Mouse (Mus musculus): ENCODE results near the gene Mif4gd.
A peak's percentile ranks its signal among the peaks of the same experiment; 100 is the strongest.

The Mif4gd gene

GRCm38 (mm10) chr11:115613138-115613945, 573 bp upstream of the Mif4gd start:
- peak; percentile 73 for DNase-seq (ENCODE audit: low read depth)

GRCm38 (mm10) chr11:115612059-115612409, 735 bp downstream of the Mif4gd start:
- DNase-seq (ENCODE audit: low read depth), result peak; percentile 71

GRCm38 (mm10) chr11:115611173-115611572, 1.6 kb downstream of the Mif4gd start:
- DNase-seq (ENCODE audit: low read depth), result no peak

- DNase-seq (ENCODE audit: low read depth), result no peak
Observed at GRCm38 (mm10) chr11:115609576-115609975, 3.2 kb downstream of the Mif4gd start.

- DNase-seq (ENCODE audit: low read depth), result no peak
Observed at GRCm38 (mm10) chr11:115608421-115609399, 4.1 kb downstream of the Mif4gd start.

GRCm38 (mm10) chr11:115606733-115607132, 6.0 kb downstream of the Mif4gd start:
- DNase-seq (ENCODE audit: low read depth), result no peak

- peak; percentile 45 for DNase-seq (ENCODE audit: low read depth)
Observed at GRCm38 (mm10) chr11:115604304-115604696, 8.5 kb downstream of the Mif4gd start.

- DNase-seq (ENCODE audit: low read depth), result peak; percentile 89
Observed at GRCm38 (mm10) chr11:115603476-115604303, 9.1 kb downstream of the Mif4gd start, which contains the start of the genes Mrps7 and Gga3. TSS of gene Mrps7 (plus strand) at chr11:115603925. TSS of gene Gga3 (minus strand) at chr11:115604051.

GRCm38 (mm10) chr11:115603128-115603475, 9.7 kb downstream of the Mif4gd start:
- peak; percentile 41 for DNase-seq (ENCODE audit: low read depth)

GRCm38 (mm10) chr11:115601174-115601573, 11.6 kb downstream of the Mif4gd start:
- DNase-seq (ENCODE audit: low read depth), result peak; percentile 52

GRCm38 (mm10) chr11:115600743-115601142, 12.0 kb downstream of the Mif4gd start:
- no peak for DNase-seq (ENCODE audit: low read depth)

- DNase-seq (ENCODE audit: low read depth), result no peak
Observed at GRCm38 (mm10) chr11:115599722-115600121, 13.0 kb downstream of the Mif4gd start.

GRCm38 (mm10) chr11:115598309-115598708, 14.5 kb downstream of the Mif4gd start:
- peak; percentile 97 for DNase-seq (ENCODE audit: low read depth)

GRCm38 (mm10) chr11:115595209-115595608, 17.6 kb downstream of the Mif4gd start:
- DNase-seq (ENCODE audit: low read depth), result peak; percentile 41

- DNase-seq (ENCODE audit: low read depth), result no peak
Observed at GRCm38 (mm10) chr11:115590526-115591075, 22.2 kb downstream of the Mif4gd start.

GRCm38 (mm10) chr11:115587984-115588383, 24.8 kb downstream of the Mif4gd start:
- DNase-seq (ENCODE audit: low read depth), result no peak

- no peak for DNase-seq (ENCODE audit: low read depth)
Observed at GRCm38 (mm10) chr11:115586403-115586802, 26.4 kb downstream of the Mif4gd start.

- no peak for DNase-seq (ENCODE audit: low read depth)
Observed at GRCm38 (mm10) chr11:115585573-115586100, 27.1 kb downstream of the Mif4gd start.

- no peak for DNase-seq (ENCODE audit: low read depth)
Observed at GRCm38 (mm10) chr11:115584376-115585073, 28.2 kb downstream of the Mif4gd start.

- no peak for DNase-seq (ENCODE audit: low read depth)
Observed at GRCm38 (mm10) chr11:115582913-115583606, 29.7 kb downstream of the Mif4gd start.

Data from 416B (cell line).